Mouse (Mus musculus) heart, embryonic 13.5 days (tissue): ENCODE results near the gene Brd1. TPM values are rescaled to one million over a fixed set of nuclear protein-coding genes. Genes with fewer than 3 reads are reported as not detected.
"Not testable (repeated sequence)": the region's sequence is repeated elsewhere in the genome, so short reads cannot be mapped to it uniquely, and the experiment has no call there.

Experiments
- ATAC-seq: fragments of 200-750 bp; cut with Nextera tagmentation; 2 replicates; pipeline ENCODE4 v1.8.0; 2017; ENCODE audit warnings: moderate TSS enrichment; ENCODE audit not compliant: insufficient number of reproducible peaks, low FRiP score, low TSS enrichment; ENCODE audit errors: extremely low read depth
- H3K27ac ChIP-seq: fragments of 300-500 bp; sonication (generic); replicated peaks from 2 replicates; pipeline ENCODE4 v1.5.1; 2015; ENCODE audit warnings: moderate library complexity, mild to moderate bottlenecking, inconsistent platforms
- H3K27me3 ChIP-seq: fragments of 300-500 bp; sonication (generic); replicated peaks from 2 replicates; pipeline ENCODE4 v1.6.1; 2015; ENCODE audit warnings: mild to moderate bottlenecking, inconsistent platforms
- H3K36me3 ChIP-seq: fragments of 300-500 bp; sonication (generic); 2 replicates; pipeline ENCODE4 v1.6.1; 2015; ENCODE audit warnings: mild to moderate bottlenecking, inconsistent platforms
- H3K4me1 ChIP-seq: fragments of 300-500 bp; sonication (generic); 2 replicates; pipeline ENCODE4 v1.6.1; 2015; ENCODE audit warnings: inconsistent platforms
- H3K4me2 ChIP-seq: fragments of 300-500 bp; sonication (generic); 2 replicates; pipeline ENCODE4 v1.6.1; 2015; ENCODE audit warnings: inconsistent platforms, mild to moderate bottlenecking, moderate library complexity
- H3K4me3 ChIP-seq: fragments of 300-500 bp; sonication (generic); 2 replicates; pipeline ENCODE4 v1.5.1; 2015; ENCODE audit warnings: moderate library complexity, mild to moderate bottlenecking, inconsistent platforms
- H3K9ac ChIP-seq: fragments of 300-500 bp; sonication (generic); 2 replicates; pipeline ENCODE4 v1.6.1; 2015; ENCODE audit warnings: inconsistent platforms, mild to moderate bottlenecking, moderate library complexity
- H3K9me3 ChIP-seq: fragments of 300-500 bp; sonication (generic); 2 replicates; pipeline ENCODE4 v1.6.1; 2016; ENCODE audit warnings: inconsistent platforms
- WGBS: fragments of 180-500 bp; shearing (Covaris S2); methylation state at CpG from one replicate; pipeline ENCODE4 v1.1.7; 2015; ENCODE audit warnings: mixed read lengths; 5-methylcytosine and 5-hydroxymethylcytosine counted together
- polyA plus RNA-seq: library from polyadenylated mRNA; unstranded; fragments of >200 nt; fragmentation: Nextera tagmentation; extraction: Ambion mirVana; gene quantifications from 2 replicates; pipeline ENCODE4 v1.2.1, GENCODE M21; 2015

Gene Brd1
- 10.4 and 11.0 TPM in 2 replicates for polyA plus RNA-seq

- Histone ChIP-seq H3K36me3 (peaks cover 18% of the 10 kb centered on the region), H3K4me3 (peak within 1 kb of the TSS; percentile 75), H3K27ac (peak within 1 kb of the TSS; percentile 80), H3K4me1 (peaks cover 32% of the 10 kb centered on the region), H3K27me3 (no peaks in the 10 kb centered on the region), H3K4me2 (peak within 1 kb of the TSS; percentile 97), H3K9ac (peak within 1 kb of the TSS; percentile 95), H3K9me3 (no peaks in the 10 kb centered on the region)
- ATAC-seq = peak; percentile 72; the same call in 1 of the 2 replicates
- under 1% methylated on average over 81 of the region's 103 CpGs for WGBS
Measured at GRCm38 (mm10) chr15:88733834-88734571, at the start of gene Brd1. Brd1 (minus strand) TSS chr15:88734233.

- not testable (repeated sequence) for ATAC-seq, H3K4me3 ChIP-seq, H3K9ac ChIP-seq, H3K27ac ChIP-seq, H3K4me2 ChIP-seq, H3K27me3 ChIP-seq, H3K4me1 ChIP-seq, H3K9me3 ChIP-seq
- WGBS = 87% methylated on average over 5 of the region's 5 CpGs
- peaks cover 74% of the 10 kb centered on the region for H3K36me3 ChIP-seq
Measured at GRCm38 (mm10) chr15:88774630-88775029, 40.6 kb upstream of the Brd1 start.

GRCm38 (mm10) chr15:88768537-88768936, 34.5 kb upstream of the Brd1 start:
- no peaks in the 10 kb centered on the region for H3K27me3 ChIP-seq
- no peak overlapping the region for H3K4me2 ChIP-seq
- no peaks in the 10 kb centered on the region for H3K9me3 ChIP-seq
- no peak overlapping the region for H3K9ac ChIP-seq
- 0 out of 2 replicates have a peak, but pooled peaks cover 3% of the 10 kb centered on the region for H3K4me1 ChIP-seq
- H3K27ac ChIP-seq = no peak overlapping the region
- H3K36me3 ChIP-seq = peaks cover 63% of the 10 kb centered on the region
- no peak for ATAC-seq
- 82% methylated on average over 1 of the region's 1 CpGs for WGBS
- no peak overlapping the region for H3K4me3 ChIP-seq

- H3K27me3 ChIP-seq, H3K9me3 ChIP-seq, H3K9ac ChIP-seq, H3K27ac ChIP-seq, H3K4me3 ChIP-seq, H3K4me1 ChIP-seq, H3K4me2 ChIP-seq, ATAC-seq: not testable (repeated sequence)
- H3K36me3 ChIP-seq = peaks cover 67% of the 10 kb centered on the region
- WGBS = 88% methylated on average over 2 of the region's 2 CpGs
Measured at GRCm38 (mm10) chr15:88766139-88766538, 32.1 kb upstream of the Brd1 start.

GRCm38 (mm10) chr15:88761551-88761950, 27.5 kb upstream of the Brd1 start:
- Histone ChIP-seq H3K4me1 (peaks cover 22% of the 10 kb centered on the region), H3K9ac (no peak overlapping the region), H3K4me3 (no peak overlapping the region), H3K36me3 (peaks cover 84% of the 10 kb centered on the region), H3K27me3 (no peaks in the 10 kb centered on the region), H3K9me3 (no peaks in the 10 kb centered on the region), H3K4me2 (no peak overlapping the region), H3K27ac (no peak overlapping the region)
- 79% methylated on average over 4 of the region's 4 CpGs for WGBS
- no peak for ATAC-seq

- peak overlapping the region; percentile 56 for H3K4me2 ChIP-seq
Measured at GRCm38 (mm10) chr15:88758061-88758460, 24.0 kb upstream of the Brd1 start.

GRCm38 (mm10) chr15:88755761-88756160, 21.7 kb upstream of the Brd1 start:
- WGBS = 95% methylated on average over 18 of the region's 18 CpGs
- Histone ChIP-seq H3K4me3 (no peak overlapping the region), H3K27ac (no peak overlapping the region), H3K9ac (no peak overlapping the region), H3K4me1 (peaks cover 45% of the 10 kb centered on the region), H3K4me2 (no peak overlapping the region), H3K27me3 (no peaks in the 10 kb centered on the region), H3K36me3 (peaks cover 50% of the 10 kb centered on the region), H3K9me3 (no peaks in the 10 kb centered on the region)
- ATAC-seq = no peak

More at GRCm38 (mm10) chr15:88758061-88758460, 24.0 kb upstream of the Brd1 start:
- no peaks in the 10 kb centered on the region for H3K27me3 ChIP-seq
- H3K9ac ChIP-seq = peak overlapping the region; percentile 58
- peaks cover 71% of the 10 kb centered on the region for H3K36me3 ChIP-seq
- H3K27ac ChIP-seq = peak overlapping the region; percentile 90
- no peak overlapping the region for H3K4me3 ChIP-seq
- peaks cover 40% of the 10 kb centered on the region for H3K4me1 ChIP-seq
- ATAC-seq = no peak
- H3K9me3 ChIP-seq = no peaks in the 10 kb centered on the region
- 23% methylated on average over 3 of the region's 3 CpGs for WGBS

- Histone ChIP-seq H3K4me3 (no peak overlapping the region), H3K9ac (no peak overlapping the region), H3K9me3 (no peaks in the 10 kb centered on the region), H3K36me3 (peaks cover 42% of the 10 kb centered on the region), H3K27me3 (no peaks in the 10 kb centered on the region), H3K4me2 (no peak overlapping the region), H3K27ac (no peak overlapping the region), H3K4me1 (peaks cover 53% of the 10 kb centered on the region)
- ATAC-seq = no peak
- 70% methylated on average over 2 of the region's 2 CpGs for WGBS
Measured at GRCm38 (mm10) chr15:88754896-88755295, 20.9 kb upstream of the Brd1 start.

- peak overlapping the region; percentile 89 for H3K4me3 ChIP-seq
- H3K9me3 ChIP-seq = no peaks in the 10 kb centered on the region
- H3K27me3 ChIP-seq = no peaks in the 10 kb centered on the region
- WGBS = 1% methylated on average over 8 of the region's 8 CpGs
- H3K36me3 ChIP-seq = peaks cover 22% of the 10 kb centered on the region
- no peak for ATAC-seq
- peak overlapping the region; percentile 91 for H3K27ac ChIP-seq
- peak overlapping the region; percentile 76 for H3K4me2 ChIP-seq
- peak overlapping the region; percentile 94 for H3K9ac ChIP-seq
- peaks cover 36% of the 10 kb centered on the region for H3K4me1 ChIP-seq
Measured at GRCm38 (mm10) chr15:88752403-88752733, 18.3 kb upstream of the Brd1 start.

- peak within 1 kb of the TSS; percentile 76 for H3K4me2 ChIP-seq
- no peaks in the 10 kb centered on the region for H3K9me3 ChIP-seq
- peaks cover 16% of the 10 kb centered on the region for H3K36me3 ChIP-seq
- H3K4me1 ChIP-seq = peaks cover 32% of the 10 kb centered on the region
- H3K9ac ChIP-seq = peak within 1 kb of the TSS; percentile 94
- peak within 1 kb of the TSS; percentile 89 for H3K4me3 ChIP-seq
- 1% methylated on average over 78 of the region's 119 CpGs for WGBS
- H3K27me3 ChIP-seq = no peaks in the 10 kb centered on the region
- H3K27ac ChIP-seq = peak within 1 kb of the TSS; percentile 91
- peak; percentile 14 for ATAC-seq
Measured at GRCm38 (mm10) chr15:88751564-88752402, 17.8 kb upstream of the Brd1 start, which contains the start of gene Zbed4. Zbed4 (plus strand) TSS chr15:88751660.
